Mouse (Mus musculus) liver, adult 2 months (tissue): ENCODE measurements around the gene Rnf141.

Source experiments
- CTCF ChIP-seq: fragments of 200-500 bp; IDR thresholded peaks from 2 replicates; pipeline ENCODE4 v1.5.1; 2011; ENCODE audit warnings: low read depth, low read length, control low read depth
- POLR2A ChIP-seq: fragments of 200-500 bp; IDR thresholded peaks from 2 replicates; pipeline ENCODE4 v1.6.1; 2011; ENCODE audit warnings: low read length, control low read depth; ENCODE audit not compliant: insufficient read depth; ENCODE audit errors: extremely low read depth

GRCm38 (mm10) chr7:110862751-110863289 lies 18.6 kb upstream of the Rnf141 start, which contains the start of gene Lyve1:
- TF ChIP-seq POLR2A (no peak), CTCF (no peak)
